Mouse (Mus musculus): ENCODE measurements at regions not wholly inside any gene's neighbourhood (a gene's known extent, or its start where the extent isn't known, plus 50 kb on each side); places are given as distances from the start of the nearest gene placed in this dataset.

DNA sequence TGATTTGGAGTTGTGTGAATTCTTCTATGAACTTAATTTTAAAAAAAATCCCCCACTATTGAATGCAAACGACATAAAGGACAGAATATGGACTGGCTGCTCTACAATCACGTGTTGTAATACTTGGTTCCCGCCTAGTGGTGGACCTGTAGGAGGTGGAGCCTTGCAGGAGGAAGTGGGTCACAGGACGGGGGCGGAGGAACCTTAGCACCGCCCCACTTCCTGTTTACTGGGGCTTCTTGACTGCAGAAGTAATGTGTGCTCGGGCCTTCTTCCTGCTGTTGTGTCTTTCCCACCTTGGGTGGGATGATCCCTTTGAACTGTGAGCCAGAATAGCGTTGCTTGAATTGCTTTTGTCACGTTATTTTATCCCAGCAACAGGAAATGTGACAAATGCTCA lies 52.2 kb upstream of the Tmem108 start:
- no peak for DNase-seq

DNA sequence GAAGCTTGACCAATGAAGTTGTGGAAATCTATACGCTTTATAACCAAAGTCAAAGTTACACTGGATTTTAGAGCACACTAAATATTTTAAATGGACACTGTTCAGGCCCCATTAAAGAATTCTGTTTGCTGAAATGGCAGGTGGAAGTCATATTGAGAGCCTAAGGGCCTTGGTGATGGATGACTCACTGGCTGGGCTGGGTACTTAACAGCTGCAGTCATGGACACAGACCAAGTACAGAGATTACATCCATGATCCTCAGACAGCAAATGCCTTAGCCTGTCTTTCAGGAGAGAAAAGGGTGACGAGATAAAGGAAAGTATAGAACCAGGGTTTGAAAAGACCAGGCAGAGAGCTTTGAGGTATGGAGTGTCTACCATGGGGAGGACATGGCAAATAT lies 57.4 kb upstream of the Tmem108 start:
- no peak for DNase-seq

DNA sequence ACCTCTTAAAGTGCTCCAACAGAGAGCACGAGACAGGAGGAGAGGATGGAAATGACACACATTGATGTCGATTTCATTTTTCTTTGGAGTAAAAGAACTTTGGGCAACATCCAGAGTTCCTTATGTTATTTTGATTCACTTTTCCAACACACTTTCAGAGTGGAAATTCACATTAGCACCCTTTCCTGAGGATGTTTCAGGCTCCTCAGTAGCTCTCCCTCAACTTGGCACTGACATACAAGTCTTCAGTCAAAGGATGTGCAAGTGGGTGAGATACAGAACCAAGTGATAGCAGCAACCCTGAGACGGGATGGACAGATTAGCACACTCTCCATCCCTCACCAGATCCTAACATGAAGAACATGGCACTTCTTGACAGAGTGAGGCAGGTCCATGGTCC lies 60.0 kb upstream of the Tmem108 start:
- no peak for DNase-seq

DNA sequence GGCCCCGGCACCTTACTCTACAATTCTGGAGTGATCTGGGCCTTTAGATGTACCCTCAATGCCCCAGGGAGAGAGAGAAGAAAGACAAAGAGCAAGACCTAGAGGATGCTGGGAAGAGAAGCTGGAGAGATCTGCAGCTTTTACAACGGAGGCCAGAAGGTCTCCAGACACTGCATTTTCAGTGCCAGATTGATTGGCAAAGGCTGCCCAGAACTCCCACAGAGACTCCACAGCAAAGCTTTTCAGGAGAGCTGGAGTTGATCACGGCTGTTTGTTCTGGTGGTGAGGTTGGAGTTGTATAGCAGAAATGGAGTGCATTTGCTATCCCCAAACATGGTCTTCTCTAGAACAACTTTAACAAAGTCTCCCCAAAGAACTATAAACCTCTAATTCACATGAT lies 61.9 kb upstream of the Tmem108 start:
- DNase-seq, result peak; percentile 35 to 52

DNA sequence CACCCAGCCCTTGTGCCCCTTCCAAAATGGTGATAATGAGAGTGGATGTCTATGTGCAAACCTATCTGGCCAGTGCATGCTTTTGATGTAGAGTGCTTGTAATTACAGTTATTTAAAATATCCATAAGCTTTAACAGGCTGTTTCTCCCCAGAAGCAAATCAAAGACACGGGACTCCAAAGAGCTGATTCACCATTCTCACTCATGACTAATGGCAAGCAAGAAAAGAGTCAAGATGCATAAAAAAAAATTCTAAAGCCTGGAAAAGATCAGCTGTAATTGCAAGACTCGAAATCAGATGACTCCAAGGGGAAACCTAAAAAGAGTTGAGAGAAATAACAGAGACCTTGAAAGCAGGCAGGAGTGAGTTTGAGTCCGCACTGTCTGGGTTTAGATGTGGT lies 79.6 kb upstream of the Tmem108 start:
- DNase-seq, result no peak

DNA sequence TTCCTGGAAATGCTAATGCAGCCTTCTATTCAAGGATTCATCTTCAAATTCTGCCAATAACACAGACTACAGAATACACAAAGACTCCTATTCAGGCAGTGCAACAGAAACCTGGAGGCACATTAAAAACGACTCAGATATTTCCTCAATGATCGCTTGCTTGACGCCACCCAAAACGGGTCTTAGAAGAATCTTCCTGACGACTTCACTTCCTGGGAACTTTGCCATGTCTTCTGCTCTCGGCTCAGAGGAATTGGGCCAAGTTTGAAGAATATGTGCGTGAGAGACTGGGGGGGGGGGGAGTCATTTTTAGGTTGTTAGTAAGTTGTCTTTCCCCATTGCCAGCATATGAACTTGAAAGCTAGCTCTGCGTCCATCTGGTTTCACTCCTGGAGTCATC lies 82.2 kb upstream of the Tmem108 start:
- peak in 1 of 2 experiments; percentile 14 for DNase-seq

DNA sequence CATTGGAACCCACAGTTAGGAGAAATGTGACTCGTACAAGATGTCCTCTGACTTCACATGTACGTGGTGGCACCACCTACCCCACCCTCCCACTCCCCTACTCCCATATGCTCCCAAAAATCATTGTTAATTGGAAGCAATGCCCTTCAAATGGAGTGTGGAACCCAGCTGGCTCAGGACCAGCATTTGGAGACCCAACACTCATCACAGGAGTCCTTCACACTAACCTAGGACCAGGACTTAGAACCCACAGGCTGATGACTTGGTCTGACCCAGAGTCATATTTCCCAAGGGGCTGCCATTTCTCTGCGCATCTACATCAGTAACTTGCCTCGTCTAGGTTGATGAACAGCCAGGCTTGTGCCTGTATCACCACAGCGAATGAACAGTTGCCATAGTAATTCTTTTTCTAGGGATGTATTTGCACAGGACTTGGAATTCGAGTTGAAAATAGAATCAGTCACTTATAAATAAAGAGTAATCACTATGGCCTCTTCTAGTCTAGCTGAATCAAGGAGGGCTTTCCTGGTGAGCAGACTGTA lies 84.3 kb upstream of the Tmem108 start:
- no peak for DNase-seq

DNA sequence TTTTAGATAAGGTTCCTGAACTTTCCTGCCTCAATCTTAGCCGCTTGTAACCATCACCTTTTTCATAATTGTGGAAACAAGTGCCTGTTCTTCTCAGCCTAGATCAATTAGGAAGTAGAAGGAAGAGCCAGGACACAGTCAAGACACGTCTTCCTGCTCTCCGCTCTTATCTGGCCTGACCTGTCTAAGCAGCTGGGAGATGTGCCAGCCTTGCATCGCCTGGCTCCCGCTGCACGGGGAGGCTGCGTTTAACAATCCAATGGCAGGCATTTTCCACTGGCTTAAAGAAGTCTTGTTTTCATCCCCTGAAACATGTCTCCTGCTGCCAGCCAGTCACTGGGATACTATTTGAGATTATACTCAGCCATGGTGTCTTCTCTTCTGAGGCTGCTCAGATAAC lies 86.3 kb upstream of the Tmem108 start:
- DNase-seq, result peak; percentile 48

DNA sequence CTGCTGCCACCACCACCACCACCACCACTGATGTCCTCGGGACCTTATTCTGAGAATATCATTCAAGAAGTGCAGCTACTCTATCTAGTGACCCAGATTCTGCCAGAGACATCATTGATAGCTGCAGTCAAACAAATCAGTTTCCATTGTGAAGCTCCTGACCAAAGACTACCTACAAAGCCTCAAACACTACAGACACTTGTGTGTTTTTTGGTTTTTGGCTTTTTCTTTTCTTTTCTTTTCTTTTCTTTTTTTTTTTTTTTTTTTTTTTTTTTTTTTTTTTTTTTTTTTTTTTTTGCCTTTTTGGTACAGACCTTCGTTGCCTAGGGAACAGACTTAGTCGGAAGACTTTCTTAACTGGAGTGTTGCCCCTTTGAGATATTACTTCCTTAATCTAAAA lies 87.4 kb upstream of the Tmem108 start:
- no peak for DNase-seq

DNA sequence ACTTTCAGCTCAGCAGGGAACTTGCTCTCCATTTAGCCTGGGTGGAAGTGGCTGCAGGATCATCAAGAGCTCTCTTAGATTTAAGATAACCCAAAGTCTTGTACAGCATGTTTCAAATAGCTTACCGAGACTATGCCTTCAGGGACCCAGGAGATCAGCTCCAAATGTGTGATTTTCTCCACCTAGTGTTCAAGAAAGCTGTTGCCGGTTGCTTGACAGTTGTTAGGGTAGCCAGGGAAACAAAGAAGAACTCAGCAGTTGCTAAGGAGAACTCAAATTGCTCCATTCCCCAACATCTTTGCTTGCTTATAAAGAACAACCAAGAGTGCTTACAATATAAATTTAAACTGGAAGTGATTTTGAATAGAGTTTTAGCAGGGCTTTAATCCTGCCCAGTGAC lies 91.1 kb upstream of the Tmem108 start:
- DNase-seq, result no peak

DNA sequence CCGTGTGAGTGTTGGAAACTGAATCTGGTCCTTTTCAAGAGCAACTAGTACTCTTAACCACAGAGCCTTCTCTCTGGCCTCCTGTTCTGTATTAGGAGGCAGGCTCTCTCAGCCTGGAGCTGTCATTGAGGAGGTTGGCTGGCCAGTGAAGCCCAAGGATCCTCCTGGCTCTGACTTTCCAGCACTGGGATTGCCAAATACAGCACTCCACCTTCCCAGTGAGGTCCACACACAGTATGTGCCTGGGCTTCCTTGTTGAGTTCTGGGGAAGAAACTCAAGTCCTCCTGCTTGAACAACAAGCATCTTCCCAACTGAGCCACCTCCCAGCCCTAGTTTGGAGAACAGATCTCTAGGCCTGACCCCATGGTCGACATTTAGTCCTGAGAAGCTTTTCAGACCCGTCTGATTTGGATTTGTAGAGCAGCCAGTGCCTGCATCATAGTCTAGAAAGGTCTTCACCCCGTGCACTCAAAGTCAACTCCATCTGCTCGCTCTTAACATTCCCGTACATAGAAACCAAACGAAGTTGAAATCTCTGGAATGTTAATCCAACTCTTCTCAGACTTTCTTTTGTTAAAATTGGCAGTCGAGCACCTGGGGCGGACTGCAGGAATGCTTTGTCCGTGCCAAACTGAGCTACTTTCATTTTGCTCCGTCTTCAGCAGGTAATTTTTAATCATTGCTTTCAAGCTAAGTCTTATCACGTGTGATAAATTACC lies 99.2 kb upstream of the Tmem108 start:
- DNase-seq, result no peak

DNA sequence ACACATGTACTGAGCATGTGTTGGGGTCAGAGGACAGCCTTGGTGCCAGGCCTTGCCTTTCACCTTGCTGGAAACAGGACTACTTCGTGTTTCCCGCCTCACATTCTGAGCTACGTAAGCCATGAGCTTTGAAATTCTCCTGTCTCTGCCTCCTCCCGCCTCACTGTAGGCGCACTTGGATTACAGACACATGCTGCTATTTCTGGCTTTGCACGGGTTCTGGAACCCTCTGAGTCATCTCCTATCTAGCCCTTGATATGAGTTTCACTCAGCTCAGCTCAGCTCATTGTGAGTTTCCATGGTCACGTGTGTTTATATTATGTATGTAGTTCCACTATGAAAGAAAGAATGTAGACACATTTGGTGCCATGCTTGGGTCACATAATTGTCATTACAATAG lies 100.9 kb upstream of the Tmem108 start:
- no peak for DNase-seq

DNA sequence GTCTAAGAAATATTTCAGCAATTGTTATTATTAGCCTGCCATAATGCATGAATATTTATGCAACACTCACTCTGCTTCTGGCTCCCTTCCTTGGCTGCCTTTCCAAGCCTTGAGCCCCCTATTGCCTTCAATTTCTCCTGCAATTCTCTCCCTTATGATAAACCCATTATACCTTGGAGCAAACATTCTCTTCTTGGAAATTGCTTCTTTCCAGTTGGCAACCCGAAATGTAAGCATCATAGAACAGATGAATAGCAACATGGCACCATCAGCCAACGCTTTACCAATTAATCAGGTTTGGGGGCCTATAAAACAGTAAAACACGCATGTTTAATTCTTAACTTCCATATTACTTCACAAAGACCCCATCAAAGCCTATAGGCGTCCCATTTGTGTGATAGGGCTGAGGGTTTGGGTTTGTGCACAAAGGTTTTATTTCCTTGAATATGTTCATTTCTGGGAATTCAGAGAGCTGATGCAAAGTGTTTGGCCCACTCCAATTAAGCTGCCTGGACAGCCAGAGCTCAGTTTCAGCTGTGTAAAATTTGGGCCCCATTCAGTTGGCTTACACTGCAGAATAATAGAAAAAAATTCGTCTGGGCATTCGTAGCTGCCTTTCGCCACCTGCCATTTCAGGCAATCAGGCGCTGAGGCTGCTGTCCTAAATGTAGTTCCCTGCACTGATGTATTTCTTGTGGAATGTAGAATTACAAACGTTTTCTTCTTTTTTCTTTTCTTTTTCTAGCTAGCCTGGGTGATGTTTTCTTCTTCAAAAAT lies 106.0 kb upstream of the Tmem108 start:
- DNase-seq, result peak; percentile 69 to 72

DNA sequence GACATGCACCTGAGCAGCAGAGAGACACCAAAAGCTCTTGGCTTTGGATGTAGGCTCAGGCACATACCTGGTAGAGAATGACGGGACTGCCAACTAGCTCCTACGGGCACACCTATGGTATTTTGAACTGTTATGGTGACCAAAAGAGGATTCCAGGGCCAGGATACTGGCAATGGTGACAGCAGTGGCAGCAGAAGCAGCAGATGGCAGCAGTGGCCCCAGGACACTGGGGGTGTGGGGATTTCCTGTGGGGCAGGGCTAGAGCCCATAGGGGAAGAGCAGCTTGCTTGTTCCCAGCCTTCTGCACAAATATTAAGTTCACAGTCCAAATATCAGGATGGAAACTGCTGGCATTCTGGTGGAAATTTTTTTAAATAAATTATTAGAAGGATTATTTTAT lies 107.6 kb upstream of the Tmem108 start:
- DNase-seq, result peak; percentile 67 to 83

DNA sequence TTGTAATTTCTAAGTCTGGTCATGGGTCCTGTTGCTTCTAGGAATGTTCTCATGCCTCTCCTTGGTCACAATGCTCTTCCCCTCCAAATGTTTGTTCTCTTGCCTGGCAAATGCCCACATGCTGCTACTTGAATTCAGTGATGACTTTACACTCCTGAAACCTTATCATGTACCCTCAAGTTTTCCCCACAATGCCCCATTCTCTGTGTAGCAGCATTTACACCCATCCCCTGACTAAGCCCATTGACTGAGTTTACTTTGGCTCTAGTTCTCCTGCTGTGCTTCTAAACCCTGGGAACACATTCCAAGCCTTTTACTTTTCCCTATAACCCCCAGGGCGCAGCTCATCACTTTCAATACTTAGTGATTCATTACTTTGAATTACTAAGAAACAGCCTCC lies 110.5 kb upstream of the Tmem108 start:
- no peak for DNase-seq

DNA sequence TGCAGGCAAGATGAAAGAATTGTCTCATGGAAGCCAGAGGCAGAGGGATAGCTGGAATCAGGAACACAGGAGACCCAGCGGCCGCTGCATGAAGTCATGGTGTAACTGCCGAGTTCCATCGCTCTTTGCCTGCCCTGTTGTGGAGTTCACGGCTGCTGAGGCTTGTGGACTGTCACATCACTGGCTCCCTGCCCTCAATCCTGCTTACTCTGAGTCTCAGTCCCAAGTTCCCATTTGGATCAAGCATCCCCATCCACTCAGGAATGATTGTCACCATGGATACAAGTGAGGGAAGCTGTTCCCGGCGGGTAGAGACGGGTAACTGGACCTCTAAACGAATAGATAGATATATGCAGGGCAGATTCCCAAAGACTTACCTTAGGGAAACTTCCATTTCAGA lies 112.2 kb upstream of the Tmem108 start:
- peak; percentile 48 to 54 for DNase-seq

DNA sequence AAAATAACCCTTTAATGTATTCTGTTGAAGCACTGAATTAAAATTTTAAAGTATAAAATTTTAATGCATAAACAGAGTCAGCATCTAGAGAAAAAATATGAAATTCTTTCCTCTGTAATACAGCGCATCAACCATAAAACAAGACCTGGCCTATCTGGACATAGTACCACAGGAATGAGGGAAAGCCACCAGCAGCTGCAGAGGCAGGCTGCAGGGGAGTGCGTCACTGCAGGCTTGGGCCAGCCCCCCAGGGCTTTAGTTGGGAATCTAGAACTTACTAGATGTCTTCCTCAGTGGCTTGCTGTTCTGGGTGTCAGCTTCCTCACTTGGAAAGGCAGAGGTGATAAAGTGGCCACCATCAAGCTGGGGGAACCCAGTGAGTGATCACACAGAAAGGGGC lies 116.2 kb upstream of the Tmem108 start:
- no peak for DNase-seq

DNA sequence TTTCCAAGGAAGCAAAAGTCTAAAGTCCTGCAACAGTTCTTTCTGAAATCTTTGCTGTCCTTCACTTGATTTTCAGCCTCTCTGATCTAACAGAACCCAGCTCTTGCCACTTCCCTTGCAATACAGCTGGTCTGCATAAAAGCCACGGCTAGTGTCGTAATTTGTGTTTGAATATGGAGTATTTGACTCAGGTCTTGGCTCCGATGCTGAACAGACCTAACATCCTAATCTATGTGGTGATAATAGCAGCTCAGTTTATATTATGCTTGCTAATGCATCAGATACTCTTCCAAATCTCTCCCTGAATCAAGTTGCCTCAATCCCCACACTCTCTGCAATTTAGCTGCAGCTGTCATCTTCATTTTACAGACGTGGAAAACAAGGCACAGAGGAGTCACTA lies 109.5 kb upstream of the Nphp3 start:
- no peak for DNase-seq

DNA sequence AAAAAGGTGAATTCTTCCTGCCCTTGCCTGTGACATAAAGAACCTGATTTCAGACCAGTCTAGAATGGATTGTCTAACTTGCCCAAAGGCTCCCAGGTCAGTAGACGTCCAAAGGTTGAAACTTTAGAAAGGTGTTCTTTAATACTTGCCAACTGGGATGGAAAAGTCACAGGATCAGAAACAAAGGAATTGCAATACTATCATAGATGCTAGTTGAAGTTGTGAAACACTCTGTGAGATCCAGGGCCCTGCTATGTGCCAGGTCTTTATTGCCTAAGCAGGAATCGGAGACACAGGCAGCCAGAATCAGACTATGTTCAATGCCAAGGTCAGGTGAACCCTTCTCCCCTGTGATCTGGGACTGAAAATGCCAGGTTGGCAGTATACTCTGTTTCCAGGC lies 108.0 kb upstream of the Nphp3 start:
- no peak for DNase-seq

DNA sequence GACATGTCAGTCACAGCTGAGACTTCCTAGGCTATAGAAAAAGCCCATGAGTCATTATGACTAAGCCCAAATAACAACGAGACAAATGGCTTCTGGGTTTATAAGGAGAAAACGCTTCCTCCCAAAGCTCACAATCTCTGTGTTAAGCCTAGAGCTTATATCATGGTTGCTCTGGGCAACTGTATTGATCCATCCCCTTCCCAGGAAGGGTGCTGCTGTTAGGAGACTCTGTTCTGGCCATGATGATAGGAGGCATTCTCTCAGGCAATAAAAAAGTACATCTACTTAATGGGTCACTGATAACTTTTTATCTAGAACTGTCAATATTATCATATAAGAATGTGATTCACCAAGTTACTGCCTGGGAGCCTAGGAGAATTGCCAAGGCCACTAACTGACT lies 103.0 kb upstream of the Nphp3 start:
- no peak for DNase-seq

DNA sequence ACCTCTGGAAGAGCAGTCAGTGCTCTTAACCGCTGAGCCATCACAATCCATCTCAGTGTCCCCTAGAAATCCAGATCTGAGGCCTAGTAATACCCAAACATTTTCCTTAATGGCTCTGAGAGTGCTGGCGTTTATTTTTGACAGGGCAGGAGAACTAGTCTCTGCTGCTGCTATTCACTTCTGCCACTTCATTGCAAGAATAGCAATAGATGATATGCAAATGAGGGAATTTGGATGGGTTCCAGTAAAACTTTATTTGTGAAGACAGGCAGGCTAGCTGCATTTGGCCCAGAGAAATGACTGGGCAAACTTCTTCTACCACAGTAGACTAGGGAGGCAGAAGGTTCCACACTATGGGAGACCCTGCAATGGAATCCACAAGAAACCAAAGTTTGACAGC lies 91.0 kb upstream of the Nphp3 start:
- no peak for DNase-seq

DNA sequence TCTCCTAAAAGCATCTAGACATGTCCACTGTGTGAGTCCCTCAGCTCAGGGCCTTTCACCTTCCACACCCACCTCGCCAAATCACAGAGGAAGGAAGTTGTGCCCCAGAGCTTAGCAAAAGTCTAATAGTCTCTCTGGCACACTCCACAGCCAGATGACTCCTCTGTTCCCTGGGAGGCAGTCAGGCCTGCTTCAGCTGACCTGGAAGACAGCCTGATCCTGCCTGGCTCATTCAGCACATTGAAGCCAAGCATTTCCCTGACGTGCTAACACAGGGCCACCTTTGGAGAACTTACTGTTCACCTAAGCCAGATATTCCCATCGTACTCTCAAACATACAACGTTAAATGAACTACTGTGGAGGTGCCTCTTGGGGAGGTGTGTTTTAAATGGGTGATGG lies 87.2 kb upstream of the Nphp3 start:
- peak; percentile 57 to 69 for DNase-seq

DNA sequence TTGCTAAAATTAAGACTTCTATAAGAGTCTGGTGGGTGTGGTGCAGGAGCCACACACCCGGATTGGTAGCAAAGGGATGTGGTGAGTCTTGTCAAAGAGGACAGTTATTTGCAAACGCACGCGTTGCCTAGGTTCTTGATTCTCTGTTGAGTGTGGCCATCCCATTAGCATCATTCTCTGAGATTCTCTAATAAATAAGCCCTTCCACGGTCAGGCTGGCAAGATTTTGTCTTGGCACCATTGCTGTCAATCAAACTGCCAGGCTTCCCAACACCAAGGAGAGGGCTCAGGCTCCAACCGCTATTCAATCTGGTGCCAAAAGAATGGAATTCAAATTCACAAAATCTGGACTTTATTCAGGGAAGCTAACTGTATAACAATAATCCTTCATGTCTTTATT lies 84.6 kb upstream of the Nphp3 start:
- peak; percentile 64 to 65 for DNase-seq

DNA sequence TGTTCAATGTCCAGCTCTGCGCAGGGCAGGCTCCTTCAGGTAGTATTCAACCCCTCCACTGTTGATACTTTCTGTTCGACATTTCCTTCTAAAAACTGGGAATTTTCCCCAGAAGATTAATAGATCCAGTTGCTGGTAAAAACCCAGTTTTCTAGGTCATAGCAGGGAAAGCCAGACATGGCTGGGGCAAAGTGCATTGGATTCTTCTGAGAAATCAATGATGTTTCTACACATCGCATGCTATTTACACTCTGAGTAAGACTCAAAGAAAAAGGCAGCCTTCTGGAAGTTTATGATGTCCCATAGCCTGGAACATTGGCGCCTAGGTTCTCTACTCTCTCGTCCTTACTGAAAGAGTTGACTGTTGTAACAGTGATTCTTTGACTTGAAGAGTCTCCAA lies 80.0 kb upstream of the Nphp3 start:
- no peak for DNase-seq
